Mouse (Mus musculus): ENCODE data around the gene Olfr1336.

GRCm38 (mm10) chr7:6499655-6500054 is 43.7 kb downstream of the Olfr1336 start, which contains the start of gene Olfr1347:
- TF ChIP-seq POLR2A (IDR thresholded peaks at IDR 0.05; ENCODE audit: low read depth, low read length) (no peak), CTCF (IDR thresholded peaks at IDR 0.05; ENCODE audit: borderline replicate concordance, insufficient read depth, low read length) (no peak)

Data from embryonic fibroblast, embryonic 13.5 days (primary cell).